Mouse (Mus musculus) urinary bladder, postnatal 14 days (tissue): Measurements from ENCODE around the gene Prodh2.

Experiments
- DNase-seq: peaks from one replicate; pipeline ENCODE4 v3.0.0; 2021; ENCODE audit warnings: low spot score

The Prodh2 gene

GRCm38 (mm10) chr7:30549880-30550279 is 56.5 kb downstream of the Prodh2 start:
- no peak for DNase-seq

- DNase-seq: no peak
These were observed 57.2 kb downstream of the Prodh2 start for GRCm38 (mm10) chr7:30550603-30551002.

- peak; percentile 57 for DNase-seq
These were observed 58.2 kb downstream of the Prodh2 start for GRCm38 (mm10) chr7:30551445-30552101.

GRCm38 (mm10) chr7:30552102-30553020 is 58.9 kb downstream of the Prodh2 start, which contains the start of the genes Hspb6 and Proser3:
TSS of gene Hspb6 (plus strand) at chr7:30552178.
TSS of gene Proser3 (minus strand) at chr7:30552299.
- peak; percentile 98 for DNase-seq

GRCm38 (mm10) chr7:30553021-30553589 is 59.7 kb downstream of the Prodh2 start:
- peak; percentile 46 for DNase-seq

- no peak for DNase-seq
These were observed 60.6 kb downstream of the Prodh2 start for GRCm38 (mm10) chr7:30553810-30554584.

GRCm38 (mm10) chr7:30556894-30557536 is 63.6 kb downstream of the Prodh2 start:
- no peak for DNase-seq

GRCm38 (mm10) chr7:30557901-30558514 is 64.6 kb downstream of the Prodh2 start:
- no peak for DNase-seq

- DNase-seq: no peak
These were observed 65.4 kb downstream of the Prodh2 start for GRCm38 (mm10) chr7:30558656-30559442.

- DNase-seq: peak; percentile 97
These were observed 66.1 kb downstream of the Prodh2 start, which contains the start of gene Lin37 for GRCm38 (mm10) chr7:30559443-30559954. TSS of gene Lin37 (minus strand) at chr7:30559838.

GRCm38 (mm10) chr7:30560296-30560695 is 66.9 kb downstream of the Prodh2 start:
- DNase-seq: no peak

GRCm38 (mm10) chr7:30562526-30563116 is 69.2 kb downstream of the Prodh2 start:
- no peak for DNase-seq
